Mouse (Mus musculus): ENCODE results near the gene Angel1.

Angel1 gene

DNA sequence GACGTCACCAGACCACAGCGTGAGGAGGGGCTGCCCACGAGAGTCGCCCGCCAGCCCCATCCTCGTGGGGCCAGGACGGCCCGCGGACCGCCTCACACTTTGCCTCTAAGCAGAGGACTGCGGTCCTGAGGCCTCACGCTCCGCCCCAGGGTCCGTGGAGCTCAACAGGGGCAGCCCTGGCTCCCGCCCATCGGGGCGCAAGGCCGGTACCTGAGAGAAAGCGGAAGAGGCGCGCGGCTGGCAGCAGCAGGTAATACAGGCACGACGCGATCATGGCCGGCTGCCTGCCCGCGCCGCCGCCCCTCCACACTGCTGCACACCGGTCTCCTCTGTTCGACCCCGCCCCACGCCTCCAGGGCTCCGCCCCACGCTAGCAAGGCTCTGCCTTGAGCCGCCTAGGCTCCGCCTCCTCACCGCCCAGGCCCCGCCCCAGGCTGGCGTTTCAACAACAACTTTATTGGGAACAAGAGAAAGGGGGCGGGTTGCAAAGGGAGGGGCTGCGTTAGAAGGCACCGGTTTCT lies at the start of gene Angel1:
Gene Angel1 (minus strand): TSS at position 341 of the 521 bp plus-strand sequence.
- peak; percentile 99 for DNase-seq (ENCODE audit: low read depth, low spot score)

DNA sequence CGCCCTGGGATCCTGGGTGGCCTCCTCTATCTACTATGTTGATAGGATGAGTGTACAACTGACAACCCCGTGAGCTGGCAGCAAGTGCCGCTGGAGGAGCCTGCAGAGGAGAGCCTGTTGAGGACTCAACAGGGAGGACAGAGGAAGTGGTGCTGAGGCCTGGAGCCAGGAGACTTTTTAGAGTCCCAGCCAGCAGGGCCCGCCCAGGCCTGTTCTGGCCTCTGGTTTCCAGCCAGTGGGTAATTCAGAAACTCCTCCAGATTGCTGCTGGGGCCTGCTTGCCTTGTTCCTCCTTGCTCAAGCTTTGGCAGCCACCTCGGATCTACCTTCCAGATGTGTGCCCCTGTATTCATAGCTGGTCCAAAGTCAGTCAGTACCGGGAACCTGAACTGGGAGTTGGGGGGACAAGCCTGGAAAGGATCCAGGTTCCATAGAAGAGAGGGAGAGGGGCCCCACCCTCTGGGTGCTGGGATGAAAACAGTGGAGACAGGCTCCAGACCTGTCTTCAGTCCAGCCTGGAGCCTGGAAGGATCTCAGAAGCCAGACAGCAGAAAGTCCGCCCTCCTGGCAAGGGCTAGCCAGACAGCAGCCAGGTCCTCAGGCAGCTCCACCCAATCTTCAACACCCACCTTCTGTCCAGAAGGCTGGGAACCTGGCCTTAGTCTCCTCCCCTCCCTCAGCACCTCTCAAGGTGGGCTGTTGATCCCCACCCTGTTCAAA lies 49.5 kb upstream of the Angel1 start:
- DNase-seq (ENCODE audit: low read depth, low spot score), result no peak

- DNase-seq (ENCODE audit: low read depth, low spot score), result no peak
These were observed 46.3 kb upstream of the Angel1 start for GRCm38 (mm10) chr12:86772551-86772950.

GRCm38 (mm10) chr12:86771823-86772427 lies 45.7 kb upstream of the Angel1 start:
- DNase-seq (ENCODE audit: low read depth, low spot score), result peak; percentile 94

DNA sequence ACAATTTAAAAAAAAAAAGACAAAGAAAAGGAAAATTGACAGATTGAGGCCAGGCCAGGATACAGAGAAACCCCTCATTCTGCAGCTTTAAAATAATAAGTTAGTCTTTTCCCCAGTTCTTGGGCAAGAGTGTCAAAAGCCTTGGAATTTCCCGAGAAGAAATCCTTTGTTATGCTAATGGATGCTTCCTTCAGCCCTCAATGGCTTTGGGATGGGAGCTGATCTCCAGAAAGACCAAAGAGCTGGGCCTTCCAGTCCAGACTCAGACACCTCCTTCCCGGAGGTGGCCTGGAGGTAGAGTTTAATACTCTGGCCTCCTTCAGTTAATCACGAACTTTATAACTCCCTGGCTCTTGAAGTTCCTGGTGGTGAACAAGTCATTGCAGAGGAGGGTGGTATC lies 44.7 kb upstream of the Angel1 start:
- DNase-seq (ENCODE audit: low read depth, low spot score), result no peak

DNA sequence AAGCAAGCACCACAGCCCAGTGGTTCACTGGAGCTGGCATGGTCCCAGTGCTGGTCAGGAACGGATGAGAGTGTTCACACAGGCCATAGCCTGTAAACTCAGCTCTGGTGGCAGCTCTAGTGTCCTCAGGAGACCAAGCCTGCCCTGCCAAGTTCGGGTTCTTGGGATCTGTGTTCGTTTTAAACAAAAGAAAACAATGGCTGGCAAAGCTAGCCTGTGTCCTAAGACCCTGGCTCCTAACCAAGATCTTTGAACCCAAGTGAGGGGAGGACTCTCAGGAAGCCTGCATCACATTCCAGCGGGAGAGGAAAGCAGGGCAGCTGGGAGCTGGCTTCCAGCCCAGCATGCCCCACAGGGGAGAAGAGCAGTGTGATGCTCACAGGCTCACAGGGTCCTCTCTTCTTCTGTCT lies 44.0 kb upstream of the Angel1 start:
- no peak for DNase-seq (ENCODE audit: low read depth, low spot score)

DNA sequence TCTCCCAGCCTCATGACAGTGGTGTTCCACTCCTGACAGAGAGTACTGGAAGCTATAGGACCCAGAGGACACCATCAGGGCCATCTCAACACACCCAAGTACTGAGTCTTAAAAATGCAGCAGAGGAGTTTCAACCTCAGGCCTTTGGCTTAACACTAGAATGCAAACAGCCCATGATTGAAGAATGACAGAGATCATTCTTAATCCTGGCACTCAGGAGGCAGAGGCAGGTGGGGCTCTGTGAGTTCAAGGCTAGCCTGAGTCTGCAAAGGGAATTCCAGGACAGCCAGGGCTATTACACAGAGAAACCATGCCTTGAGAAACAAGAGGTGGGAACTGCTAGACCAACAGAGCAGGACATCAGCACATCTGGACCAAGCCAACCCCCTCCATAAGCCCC lies 43.6 kb upstream of the Angel1 start:
- DNase-seq (ENCODE audit: low read depth, low spot score), result no peak

DNA sequence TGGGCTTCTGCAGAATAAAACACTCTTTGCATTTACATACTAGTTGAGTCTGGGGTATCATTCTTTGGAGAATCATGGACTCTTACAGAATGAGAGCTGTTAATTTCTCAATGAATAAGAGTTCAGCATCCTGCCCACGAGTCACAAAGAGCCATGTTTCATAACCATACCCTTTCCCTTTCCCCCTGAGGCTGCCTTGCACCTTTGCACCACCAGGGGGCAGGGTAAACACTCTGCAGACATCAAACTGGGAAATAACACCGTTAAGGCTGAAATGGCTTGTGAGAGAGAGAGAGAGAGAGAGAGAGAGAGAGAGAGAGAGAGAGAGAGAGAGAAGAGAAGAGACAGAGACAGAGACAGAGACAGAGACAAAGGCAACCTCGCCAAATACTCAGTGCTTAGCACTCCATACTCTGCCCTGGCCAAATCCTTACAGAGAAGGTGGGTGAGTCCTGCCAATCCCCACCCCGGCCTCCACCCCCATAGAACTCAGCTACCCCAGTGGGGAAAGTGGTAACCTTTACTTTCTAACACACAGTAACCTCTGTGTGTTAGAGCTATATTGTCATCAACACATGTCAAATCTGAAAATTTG lies 42.8 kb upstream of the Angel1 start:
- DNase-seq (ENCODE audit: low read depth, low spot score), result peak; percentile 89

DNA sequence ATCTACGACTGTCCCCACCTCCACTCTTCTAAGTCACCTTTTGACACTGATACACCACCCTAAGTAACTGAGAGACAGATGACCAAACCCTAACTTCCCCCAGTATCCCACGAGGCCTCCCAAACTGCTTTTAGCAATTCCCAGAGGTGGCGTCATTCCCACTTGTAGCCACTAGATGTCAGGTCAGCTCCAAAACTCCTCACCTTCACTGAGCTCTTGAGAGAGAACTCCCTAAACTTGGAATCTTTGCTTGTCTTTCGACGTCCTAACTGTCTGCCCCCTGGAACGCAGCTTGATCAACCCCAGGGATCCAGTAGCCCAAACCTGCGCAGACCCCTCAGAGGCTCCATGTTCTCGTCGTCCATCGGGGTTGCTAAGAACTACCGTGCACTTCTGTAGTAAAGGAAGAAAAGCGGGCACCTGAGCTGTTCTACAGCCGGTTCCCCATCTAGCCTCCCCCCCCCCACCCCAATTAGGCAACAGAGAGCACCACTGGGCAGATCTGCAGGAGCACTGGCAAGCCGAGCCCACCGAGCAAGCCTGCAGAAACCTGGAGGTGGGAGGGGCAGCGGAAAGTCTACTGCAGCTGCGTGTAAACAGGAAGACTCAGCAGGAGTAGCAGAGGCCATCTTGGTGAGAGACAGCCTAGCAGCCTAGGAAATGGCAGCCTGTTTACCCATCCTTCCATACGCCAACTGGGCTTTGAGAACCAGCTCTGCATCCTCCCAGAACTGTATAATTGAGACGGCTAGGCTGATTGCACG lies 41.8 kb upstream of the Angel1 start:
- peak; percentile 69 for DNase-seq (ENCODE audit: low read depth, low spot score)

GRCm38 (mm10) chr12:86766467-86766866 lies 40.2 kb upstream of the Angel1 start:
- DNase-seq (ENCODE audit: low read depth, low spot score), result no peak

DNA sequence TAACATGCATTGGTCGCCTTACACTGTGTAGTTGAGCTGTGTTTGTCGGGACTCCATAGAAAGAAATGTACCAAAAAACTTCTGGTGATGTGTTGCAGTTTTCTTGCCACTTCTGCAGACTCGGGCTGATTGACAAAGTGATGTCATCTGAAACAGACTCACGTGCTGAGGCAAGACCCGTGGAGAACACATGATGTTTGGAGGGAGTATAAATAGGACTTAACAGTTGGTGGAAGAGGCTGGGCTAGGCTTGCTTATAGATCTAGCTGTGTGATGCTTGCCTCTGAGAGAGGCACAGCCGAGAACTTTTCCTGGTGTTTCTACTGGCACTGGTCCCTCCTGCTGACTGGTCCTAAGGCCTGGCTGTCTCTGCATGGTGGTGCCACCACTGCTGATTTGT lies 37.8 kb upstream of the Angel1 start:
- DNase-seq (ENCODE audit: low read depth, low spot score), result no peak

DNA sequence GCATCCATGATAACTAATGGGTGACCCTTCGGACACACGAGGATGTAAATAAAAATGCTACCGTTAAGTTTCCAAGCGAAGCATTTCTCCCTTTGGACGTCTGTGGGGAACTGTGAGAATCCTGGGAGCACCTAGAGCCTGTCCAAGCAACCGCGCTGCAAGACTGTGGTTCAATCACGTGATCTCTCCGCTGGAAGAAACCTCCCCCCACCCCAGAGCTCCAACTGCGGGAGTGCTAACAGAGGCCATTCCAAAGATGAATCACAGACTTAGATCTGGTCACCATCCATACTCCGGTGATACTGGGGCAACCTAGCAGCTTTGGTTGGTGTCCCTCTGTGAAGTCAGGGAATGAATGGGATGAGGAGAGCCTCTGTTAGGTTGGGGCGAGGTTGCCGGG lies 34.8 kb upstream of the Angel1 start:
- DNase-seq (ENCODE audit: low read depth, low spot score), result no peak

DNA sequence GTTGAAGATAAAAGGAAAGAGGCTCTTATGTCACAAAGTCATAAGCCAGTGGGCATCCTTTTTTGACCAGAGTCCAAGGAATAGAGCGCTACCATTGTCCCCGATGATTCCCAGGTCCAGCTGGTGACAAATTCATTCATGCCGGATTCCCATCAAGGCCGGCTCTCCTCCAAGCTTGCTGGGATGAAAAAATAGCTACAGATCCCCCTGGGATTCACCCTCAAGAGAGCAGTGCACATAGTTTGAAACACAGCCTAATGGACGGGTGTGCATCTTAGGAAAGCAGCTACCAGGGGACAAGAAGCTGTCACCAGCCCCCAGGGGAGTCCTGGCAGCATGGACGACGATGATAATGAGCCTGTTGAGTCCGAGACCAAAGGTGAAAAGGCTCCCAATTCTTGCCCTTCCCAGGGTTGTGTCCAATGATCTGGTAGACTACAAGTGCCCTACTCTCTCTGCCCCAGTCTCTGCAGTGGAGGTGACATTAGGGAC lies 8.1 kb upstream of the Angel1 start, which contains the start of gene Lrrc74a:
Gene Lrrc74a (plus strand): TSS at position 51 of the 492 bp plus-strand sequence.
- DNase-seq (ENCODE audit: low read depth, low spot score), result no peak

DNA sequence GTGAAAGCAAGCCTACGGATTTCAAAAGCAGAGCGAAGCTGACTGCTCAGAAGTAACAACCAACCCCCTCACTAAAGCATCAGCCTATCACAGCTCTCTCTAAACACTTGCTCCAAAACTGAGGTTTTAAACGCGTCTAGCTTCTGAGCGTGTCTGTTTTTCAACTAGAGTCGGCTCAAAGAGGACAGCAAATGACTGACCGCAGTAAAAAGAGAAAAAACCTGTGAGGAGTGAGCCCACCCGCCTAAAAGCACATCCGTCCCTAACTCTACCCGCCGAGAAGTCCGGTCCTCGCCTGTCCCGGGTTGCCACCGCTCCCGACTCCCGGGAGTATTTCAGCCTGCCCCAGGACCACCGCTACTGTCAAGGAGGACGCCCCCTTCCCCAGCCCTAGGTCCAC lies 554 bp downstream of the Angel1 start:
- peak; percentile 52 for DNase-seq (ENCODE audit: low read depth, low spot score)

- no peak for DNase-seq (ENCODE audit: low read depth, low spot score)
These were observed 2.0 kb downstream of the Angel1 start for GRCm38 (mm10) chr12:86724300-86724699.

DNA sequence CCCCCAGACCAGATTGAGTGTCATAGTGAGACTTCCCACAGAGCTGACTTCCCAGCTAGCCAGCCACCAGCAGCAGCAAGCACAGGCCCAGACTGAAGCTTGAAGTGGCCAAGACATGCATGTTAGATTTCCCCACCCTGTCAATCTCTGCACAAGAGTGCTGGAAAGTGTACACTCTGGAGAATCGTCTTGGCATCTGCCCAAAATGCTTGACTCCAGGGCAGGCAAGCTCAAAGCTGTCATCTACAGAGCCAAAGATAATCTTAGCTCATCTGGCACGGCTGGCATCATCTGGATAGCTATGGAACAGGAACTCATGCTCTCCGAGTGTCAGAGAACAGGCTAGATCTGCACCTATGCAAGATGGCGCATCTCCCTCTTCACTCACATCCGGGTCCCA lies 4.8 kb downstream of the Angel1 start:
- DNase-seq (ENCODE audit: low read depth, low spot score), result no peak

DNA sequence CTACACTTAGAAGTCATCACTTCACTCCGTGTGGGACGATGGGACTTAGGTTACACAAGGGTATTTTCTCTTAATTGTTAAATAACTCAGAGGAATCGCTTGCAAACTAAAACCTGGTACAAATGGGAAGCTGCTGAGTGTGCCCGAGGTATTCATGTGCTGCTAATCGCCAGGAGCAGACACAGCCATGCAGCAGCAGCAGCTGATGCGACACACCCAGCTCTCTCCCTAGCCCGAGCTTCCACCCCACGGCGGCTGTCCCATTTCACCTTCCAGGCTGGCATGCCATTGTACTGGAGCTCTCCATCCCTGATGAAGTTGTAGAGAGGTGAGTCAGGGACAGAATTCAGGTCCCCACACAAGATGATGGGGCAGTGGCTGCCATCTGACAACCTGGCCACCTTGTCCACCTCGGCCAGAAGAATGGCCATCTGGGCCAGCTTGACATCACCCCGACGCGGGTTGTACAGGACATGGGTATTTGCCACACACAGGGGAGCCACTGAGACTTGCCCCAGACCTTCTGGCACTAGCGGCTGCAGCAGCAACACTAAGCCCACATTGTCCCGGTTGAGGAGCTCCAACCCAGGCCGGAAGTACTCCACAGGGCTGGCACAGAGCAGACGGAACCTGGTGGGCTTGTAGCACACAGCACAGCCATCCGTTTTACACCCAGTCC lies 6.2 kb downstream of the Angel1 start:
- no peak for DNase-seq (ENCODE audit: low read depth, low spot score)

DNA sequence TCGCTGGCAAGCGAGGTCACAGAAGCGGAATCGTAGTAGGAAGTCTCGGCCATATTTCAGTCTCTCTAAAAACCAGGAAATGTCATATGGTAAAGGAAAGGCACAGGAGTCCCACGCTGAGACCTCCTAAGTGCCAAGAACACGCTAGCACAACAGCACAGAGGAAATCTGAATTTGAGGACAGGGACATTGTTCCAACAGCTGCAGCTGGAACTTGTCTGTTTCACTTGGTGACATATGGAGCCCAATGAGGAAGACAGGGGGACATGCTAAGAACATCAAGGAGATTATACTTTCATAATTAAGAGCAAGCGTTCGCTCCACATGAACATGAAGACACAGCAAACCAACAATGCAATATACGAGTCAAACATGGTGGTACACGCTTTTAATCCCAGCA lies 9.3 kb downstream of the Angel1 start:
- no peak for DNase-seq (ENCODE audit: low read depth, low spot score)

DNA sequence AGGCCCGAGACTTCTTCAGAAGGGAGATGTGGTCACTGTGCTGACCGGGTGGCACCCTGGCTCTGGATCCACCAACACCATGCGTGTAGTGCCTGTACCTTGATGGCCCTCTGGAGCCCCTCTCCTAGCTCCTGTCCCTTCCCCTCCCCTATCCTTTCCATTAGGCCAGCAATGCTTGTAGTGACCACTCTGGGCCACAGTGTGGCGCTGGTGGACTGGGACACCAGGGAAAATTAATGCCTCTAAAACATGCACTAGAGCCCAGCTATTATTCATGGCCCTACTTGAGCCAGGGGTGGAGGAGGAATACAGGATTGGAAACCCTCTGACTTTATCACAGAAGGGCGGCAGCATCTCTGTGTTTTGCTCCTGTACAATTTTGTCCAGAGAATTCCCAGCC lies 10.9 kb downstream of the Angel1 start:
- DNase-seq (ENCODE audit: low read depth, low spot score), result peak; percentile 72

DNA sequence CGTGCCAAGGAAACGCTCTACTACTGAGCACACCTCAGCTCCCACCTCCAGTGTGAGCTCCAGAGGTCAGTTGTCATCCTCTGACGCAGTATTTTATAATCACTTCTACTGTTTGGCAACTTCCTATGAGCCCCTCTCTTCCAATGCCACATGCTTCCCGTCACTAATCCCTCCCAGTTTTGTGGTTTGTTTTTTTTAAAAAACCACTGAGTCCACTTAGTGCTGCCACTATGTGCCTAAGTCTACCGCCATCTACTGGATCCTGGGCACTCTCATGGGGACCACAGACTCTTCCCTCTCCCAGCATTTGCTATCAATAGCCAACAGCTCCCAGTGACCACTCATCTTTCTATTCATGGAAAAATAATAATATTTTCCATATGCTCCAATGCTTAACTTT lies 12.2 kb downstream of the Angel1 start:
- no peak for DNase-seq (ENCODE audit: low read depth, low spot score)

DNA sequence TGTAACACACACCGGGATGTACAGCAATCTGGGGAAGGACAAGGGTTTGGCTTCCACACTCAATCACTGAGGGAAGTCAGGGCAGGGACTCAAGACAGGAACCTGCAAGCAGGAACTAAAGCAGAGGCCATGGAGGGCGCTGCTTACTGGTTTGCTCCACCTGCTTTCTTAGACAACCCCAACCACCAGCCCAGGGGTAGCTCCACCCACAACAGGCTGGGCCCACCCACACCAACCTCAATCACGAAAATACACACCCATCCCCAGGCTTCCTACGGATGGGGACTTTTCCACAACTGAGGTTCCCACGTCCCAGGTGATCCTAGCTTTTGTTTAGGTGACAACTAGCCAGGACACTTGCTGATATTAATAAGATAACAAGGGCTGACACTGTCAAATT lies 20.4 kb downstream of the Angel1 start:
- no peak for DNase-seq (ENCODE audit: low read depth, low spot score)
